Mouse (Mus musculus) hindbrain, postnatal 0 days (tissue): ENCODE results near the gene Gm14496. TPM values are rescaled to one million over a fixed set of nuclear protein-coding genes. Genes with fewer than 3 reads are reported as not detected.
"Not testable (repeated sequence)": the region's sequence is repeated elsewhere in the genome, so short reads cannot be mapped to it uniquely, and the experiment has no call there.

Source experiments
- ATAC-seq: fragments of 200-750 bp; cut with Nextera tagmentation; 2 replicates; pipeline ENCODE4 v1.8.0; 2017; ENCODE audit warnings: mild to moderate bottlenecking, moderate TSS enrichment, moderate library complexity
- DNase-seq: peaks from one replicate; pipeline ENCODE4 v3.0.0-alpha.2; 2015; ENCODE audit warnings: low spot score
- H3K27ac ChIP-seq: fragments of 300-500 bp; sonication (generic); 2 replicates; pipeline ENCODE4 v1.5.1; 2014; ENCODE audit warnings: mild to moderate bottlenecking
- H3K27me3 ChIP-seq: fragments of 300-500 bp; sonication (generic); 2 replicates; pipeline ENCODE4 v1.6.1; 2014; ENCODE audit warnings: low read length, mixed read lengths; ENCODE audit not compliant: insufficient read depth
- H3K36me3 ChIP-seq: fragments of 300-500 bp; sonication (generic); 2 replicates; pipeline ENCODE4 v1.6.1; 2014; ENCODE audit warnings: low read length, mixed read lengths; ENCODE audit not compliant: insufficient read depth
- H3K4me1 ChIP-seq: fragments of 300-500 bp; sonication (generic); 2 replicates; pipeline ENCODE4 v1.6.1; 2014; ENCODE audit warnings: antibody characterized with exemption, low read length, mixed read lengths; ENCODE audit not compliant: insufficient read depth
- H3K4me2 ChIP-seq: fragments of 300-500 bp; sonication (generic); 2 replicates; pipeline ENCODE4 v1.6.1; 2014; ENCODE audit warnings: low read depth, mild to moderate bottlenecking, low read length, moderate library complexity, mixed read lengths
- H3K4me3 ChIP-seq: fragments of 300-500 bp; sonication (generic); 2 replicates; pipeline ENCODE4 v1.5.1; 2014; ENCODE audit warnings: low read length
- H3K9ac ChIP-seq: fragments of 300-500 bp; sonication (generic); replicated peaks from 2 replicates; pipeline ENCODE4 v1.6.1; 2014; ENCODE audit warnings: mild to moderate bottlenecking, low read length, moderate library complexity, mixed read lengths
- H3K9me3 ChIP-seq: fragments of 300-500 bp; sonication (generic); 2 replicates; pipeline ENCODE4 v1.6.1; 2016; ENCODE audit warnings: low read length, mixed read lengths
- CTCF ChIP-seq: IDR thresholded peaks from 2 replicates; pipeline ENCODE4 v1.5.1; 2016; ENCODE audit warnings: antibody characterized with exemption, control low read depth, low read depth
- WGBS: fragments of 180-500 bp; shearing (Covaris S2); extraction: QIAGEN DNeasy Blood & Tissue Kit; methylation state at CpG from one replicate; pipeline ENCODE4 v1.1.7; 2014; 5-methylcytosine and 5-hydroxymethylcytosine counted together
- polyA plus RNA-seq: library from polyadenylated mRNA; unstranded; fragments of >200 nt; fragmentation: Nextera tagmentation; extraction: Ambion mirVana; gene quantifications from 2 replicates; pipeline ENCODE4 v1.2.1, GENCODE M21; 2015
- total RNA-seq: library from RNA; depleted of rRNA; stranded (reverse); fragments of >200 nt; gene quantifications from 2 replicates; pipeline ENCODE4 v1.2.3, GENCODE M21; 2014; rRNA removed

Gm14496 gene
- not detected in 2 replicates for total RNA-seq
- polyA plus RNA-seq, result not detected in 2 replicates

DNA sequence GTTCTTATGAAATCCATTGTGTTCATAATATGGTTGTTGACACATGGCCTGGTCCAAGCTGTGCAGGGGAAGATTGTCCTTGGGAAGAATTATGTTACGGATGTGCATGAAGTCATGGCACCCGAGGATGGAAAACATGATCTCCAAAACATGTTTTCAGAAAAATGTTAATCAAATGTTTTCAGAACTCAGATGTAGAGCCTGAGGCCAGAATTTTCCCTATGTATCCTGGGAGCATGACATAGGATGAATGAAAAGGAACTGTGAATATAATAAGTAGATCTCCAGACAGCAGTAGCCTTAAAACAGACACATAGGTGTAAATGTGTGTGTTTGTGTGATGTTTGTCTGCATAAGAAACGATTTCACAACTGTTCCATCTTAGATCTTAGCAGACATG lies at the start of gene Gm14496:
Gene Gm14496, plus strand, starts transcription at position 301 of the 400 bp plus-strand sequence.
- no peaks in the 10 kb centered on the region for H3K36me3 ChIP-seq
- H3K9ac ChIP-seq, result no peak within 1 kb of the TSS
- H3K4me3 ChIP-seq, result no peak within 1 kb of the TSS
- WGBS, result 59% methylated on average over 3 of the region's 3 CpGs
- DNase-seq, result no peak
- no peak for ATAC-seq
- no peak within 1 kb of the TSS for H3K4me2 ChIP-seq
- no peaks in the 10 kb centered on the region for H3K27me3 ChIP-seq
- no peaks in the 10 kb centered on the region for H3K9me3 ChIP-seq
- no peaks in the 10 kb centered on the region for H3K4me1 ChIP-seq
- no peak within 1 kb of the TSS for H3K27ac ChIP-seq
- no peak for TF ChIP-seq CTCF

- H3K4me1 ChIP-seq, H3K27ac ChIP-seq, H3K9me3 ChIP-seq, H3K36me3 ChIP-seq, H3K27me3 ChIP-seq, H3K9ac ChIP-seq: not testable (repeated sequence)
- ATAC-seq (peak; percentile 64), DNase-seq (peak; percentile 45)
- 16% methylated on average over 21 of the region's 21 CpGs for WGBS
- H3K4me2 ChIP-seq, result peak overlapping the region; percentile 46
- H3K4me3 ChIP-seq, result peak overlapping the region; percentile 23; the same call in 1 of the 2 replicates
Observed at GRCm38 (mm10) chr2:181952747-181953680, 37.9 kb upstream of the Gm14496 start.

GRCm38 (mm10) chr2:181968395-181968794 lies 22.5 kb upstream of the Gm14496 start:
- 83% methylated on average over 7 of the region's 7 CpGs for WGBS
- Histone ChIP-seq H3K4me3 (no peak overlapping the region), H3K9me3 (no peaks in the 10 kb centered on the region), H3K27ac (no peak overlapping the region), H3K27me3 (no peaks in the 10 kb centered on the region), H3K9ac (no peak overlapping the region), H3K4me1 (no peaks in the 10 kb centered on the region), H3K4me2 (no peak overlapping the region), H3K36me3 (no peaks in the 10 kb centered on the region)
- ATAC-seq (no peak), DNase-seq (no peak)
- no peak for TF ChIP-seq CTCF

GRCm38 (mm10) chr2:181969187-181969586 lies 21.7 kb upstream of the Gm14496 start:
- Histone ChIP-seq H3K9ac (no peak overlapping the region), H3K27me3 (no peaks in the 10 kb centered on the region), H3K36me3 (no peaks in the 10 kb centered on the region), H3K27ac (no peak overlapping the region), H3K4me3 (no peak overlapping the region), H3K4me2 (no peak overlapping the region), H3K4me1 (no peaks in the 10 kb centered on the region), H3K9me3 (no peaks in the 10 kb centered on the region)
- ATAC-seq, result no peak
- WGBS, result 100% methylated on average over 2 of the region's 2 CpGs
- TF ChIP-seq CTCF, result no peak
- DNase-seq, result no peak

DNA sequence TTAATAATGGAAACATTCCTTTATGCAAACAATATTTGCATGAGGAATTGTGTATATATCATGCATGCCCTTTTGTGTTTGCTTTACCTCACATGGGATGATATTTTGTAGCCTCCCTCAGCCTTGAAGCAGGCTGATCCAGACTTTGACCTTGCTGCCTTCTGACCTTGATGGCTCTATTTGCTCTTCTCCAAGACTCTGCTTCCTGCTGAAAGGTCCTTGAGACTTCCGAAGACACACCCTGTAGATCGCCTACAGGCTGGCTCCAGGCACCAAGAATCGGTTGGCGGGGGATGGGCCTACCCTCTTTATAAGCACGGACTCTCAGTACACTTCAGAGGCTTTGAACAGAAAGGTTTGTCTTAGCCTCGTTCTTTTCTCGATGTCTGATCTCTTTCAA lies 9.0 kb upstream of the Gm14496 start:
- not testable (repeated sequence) for H3K9ac ChIP-seq, DNase-seq, ATAC-seq, H3K4me1 ChIP-seq, H3K4me3 ChIP-seq, H3K27ac ChIP-seq, H3K36me3 ChIP-seq, H3K9me3 ChIP-seq, H3K27me3 ChIP-seq, H3K4me2 ChIP-seq
- 74% methylated on average over 7 of the region's 7 CpGs for WGBS

Other genes starting within 250 kb of the Gm14496 start
- gene Myt1, start 227.8 kb upstream of the Gm14496 start, total RNA-seq, result 49.2 and 55.2 TPM in 2 replicates
- gene Myt1, start 227.8 kb upstream of the Gm14496 start, polyA plus RNA-seq, result 10.1 and 11.4 TPM in 2 replicates
- gene Pcmtd2, start 153.3 kb upstream of the Gm14496 start, total RNA-seq, result 18.6 and 36.3 TPM in 2 replicates
- gene Pcmtd2, start 153.3 kb upstream of the Gm14496 start, polyA plus RNA-seq, result 24.7 and 25.8 TPM in 2 replicates
- gene Polr3k, start 126.8 kb upstream of the Gm14496 start, total RNA-seq, result 36.5 and 37.1 TPM in 2 replicates
- 67.5 and 68.3 TPM in 2 replicates for gene Polr3k, start 126.8 kb upstream of the Gm14496 start, polyA plus RNA-seq